Mouse (Mus musculus) liver, postnatal 0 days (tissue): ENCODE results near the gene Nop10.

Experiments used
- CTCF ChIP-seq: sonication (generic); IDR thresholded peaks from 2 replicates; pipeline ENCODE4 v1.5.1; 2016; ENCODE audit warnings: antibody characterized with exemption, low read depth
- EP300 ChIP-seq: IDR thresholded peaks from 2 replicates; pipeline ENCODE4 v1.6.1; 2016; ENCODE audit warnings: antibody characterized with exemption, low read depth, mild to moderate bottlenecking

GRCm38 (mm10) chr2:112247323-112247722 lies 14.4 kb upstream of the Nop10 start:
- TF ChIP-seq CTCF, result no peak
- TF ChIP-seq EP300, result no peak
